Mouse (Mus musculus): ENCODE measurements around the gene Col25a1. TPM values are rescaled to one million over a fixed set of nuclear protein-coding genes. Genes with fewer than 3 reads are reported as not detected.

The Col25a1 gene
- polyA plus RNA-seq, 2 experiments, result 0.94 to 1.1 TPM

- 62% methylated on average over 9 of the region's 9 CpGs for WGBS (ENCODE audit: insufficient replicate concordance)
- Histone ChIP-seq H3K9me3 (ENCODE audit: control insufficient read depth, low read length) (no peaks in the 10 kb centered on the region), H3K27ac (no peak overlapping the region), H3K4me3 (ENCODE audit: insufficient read depth in 1 of 2, low read depth in 2 of 2, low read length in 2 of 2) (no peak overlapping the region), H3K27me3 (ENCODE audit: control insufficient read depth, insufficient read depth, low read length) (no peaks in the 10 kb centered on the region), H3K36me3 (replicated peaks; ENCODE audit: control insufficient read depth, insufficient read depth, low read depth) (no peaks in the 10 kb centered on the region), H3K4me2 (ENCODE audit: low read depth) (no peak overlapping the region), H3K9ac (replicated peaks) (no peak overlapping the region), H3K4me1 (replicated peaks; ENCODE audit: control insufficient read depth in 2 of 2, insufficient read depth in 2 of 2, low read length in 1 of 2) (no peaks in the 10 kb centered on the region)
- TF ChIP-seq CTCF (IDR thresholded peaks at IDR 0.05; ENCODE audit: low read depth) (no peak), EP300 (IDR thresholded peaks at IDR 0.05; ENCODE audit: low read depth) (no peak)
- no peak for ATAC-seq (ENCODE audit: insufficient read depth)
- DNase-seq (ENCODE audit: low read depth in 3 of 3, low spot score in 3 of 3), result no peak
These were observed 197.6 kb downstream of the Col25a1 start for GRCm38 (mm10) chr3:130328909-130329308.

- WGBS (ENCODE audit: insufficient replicate concordance), result 78% methylated on average over 9 of the region's 9 CpGs
These were observed 198.7 kb downstream of the Col25a1 start for GRCm38 (mm10) chr3:130329833-130330555.

GRCm38 (mm10) chr3:130330556-130330950, 199.3 kb downstream of the Col25a1 start:
- H3K4me1 ChIP-seq (replicated peaks; ENCODE audit: control insufficient read depth in 2 of 2, insufficient read depth in 2 of 2, low read length in 1 of 2), result no peaks in the 10 kb centered on the region
- no peak overlapping the region for H3K4me3 ChIP-seq (ENCODE audit: insufficient read depth in 1 of 2, low read depth in 2 of 2, low read length in 2 of 2)
- no peak overlapping the region for H3K4me2 ChIP-seq (ENCODE audit: low read depth)
- no peak overlapping the region for H3K9ac ChIP-seq (replicated peaks)
- H3K27ac ChIP-seq, result no peak overlapping the region
- no peaks in the 10 kb centered on the region for H3K27me3 ChIP-seq (ENCODE audit: control insufficient read depth, insufficient read depth, low read length)
- TF ChIP-seq CTCF (IDR thresholded peaks at IDR 0.05; ENCODE audit: low read depth) (no peak), EP300 (IDR thresholded peaks at IDR 0.05; ENCODE audit: low read depth) (no peak)
- ATAC-seq (ENCODE audit: insufficient read depth) (no peak), DNase-seq (ENCODE audit: low read depth in 3 of 3, low spot score in 3 of 3) (no peak)
- H3K9me3 ChIP-seq (ENCODE audit: control insufficient read depth, low read length), result no peaks in the 10 kb centered on the region
- no peaks in the 10 kb centered on the region for H3K36me3 ChIP-seq (replicated peaks; ENCODE audit: control insufficient read depth, insufficient read depth, low read depth)
- 83% methylated on average over 3 of the region's 3 CpGs for WGBS (ENCODE audit: insufficient replicate concordance)

More at GRCm38 (mm10) chr3:130329833-130330555, 198.7 kb downstream of the Col25a1 start:
- H3K27me3 ChIP-seq (ENCODE audit: control insufficient read depth, insufficient read depth, low read length), result no peaks in the 10 kb centered on the region
- H3K9ac ChIP-seq (replicated peaks), result no peak overlapping the region
- no peak for ATAC-seq (ENCODE audit: insufficient read depth)
- no peak for DNase-seq (ENCODE audit: low read depth in 3 of 3, low spot score in 3 of 3)
- H3K27ac ChIP-seq, result no peak overlapping the region
- no peak overlapping the region for H3K4me2 ChIP-seq (ENCODE audit: low read depth)
- no peaks in the 10 kb centered on the region for H3K4me1 ChIP-seq (replicated peaks; ENCODE audit: control insufficient read depth in 2 of 2, insufficient read depth in 2 of 2, low read length in 1 of 2)
- no peak for TF ChIP-seq EP300 (IDR thresholded peaks at IDR 0.05; ENCODE audit: low read depth)
- TF ChIP-seq CTCF (IDR thresholded peaks at IDR 0.05; ENCODE audit: low read depth), result no peak
- no peak overlapping the region for H3K4me3 ChIP-seq (ENCODE audit: insufficient read depth in 1 of 2, low read depth in 2 of 2, low read length in 2 of 2)
- H3K9me3 ChIP-seq (ENCODE audit: control insufficient read depth, low read length), result no peaks in the 10 kb centered on the region
- H3K36me3 ChIP-seq (replicated peaks; ENCODE audit: control insufficient read depth, insufficient read depth, low read depth), result no peaks in the 10 kb centered on the region

GRCm38 (mm10) chr3:130332347-130332913, 201.1 kb downstream of the Col25a1 start:
- DNase-seq (ENCODE audit: low read depth in 3 of 3, low spot score in 3 of 3) (no peak), ATAC-seq (ENCODE audit: insufficient read depth) (no peak)
- Histone ChIP-seq H3K4me3 (ENCODE audit: insufficient read depth in 1 of 2, low read depth in 2 of 2, low read length in 2 of 2) (no peak overlapping the region), H3K27ac (no peak overlapping the region), H3K4me2 (ENCODE audit: low read depth) (no peak overlapping the region), H3K4me1 (replicated peaks; ENCODE audit: control insufficient read depth in 2 of 2, insufficient read depth in 2 of 2, low read length in 1 of 2) (no peaks in the 10 kb centered on the region), H3K36me3 (replicated peaks; ENCODE audit: control insufficient read depth, insufficient read depth, low read depth) (no peaks in the 10 kb centered on the region), H3K27me3 (ENCODE audit: control insufficient read depth, insufficient read depth, low read length) (no peaks in the 10 kb centered on the region), H3K9ac (replicated peaks) (no peak overlapping the region), H3K9me3 (ENCODE audit: control insufficient read depth, low read length) (no peaks in the 10 kb centered on the region)
- no peak for TF ChIP-seq EP300 (IDR thresholded peaks at IDR 0.05; ENCODE audit: low read depth)
- TF ChIP-seq CTCF (IDR thresholded peaks at IDR 0.05; ENCODE audit: low read depth), result no peak
- 33% methylated on average over 3 of the region's 3 CpGs for WGBS (ENCODE audit: insufficient replicate concordance)

- Histone ChIP-seq H3K9me3 (ENCODE audit: control insufficient read depth, low read length) (no peaks in the 10 kb centered on the region), H3K27ac (no peak overlapping the region), H3K4me2 (ENCODE audit: low read depth) (no peak overlapping the region), H3K36me3 (replicated peaks; ENCODE audit: control insufficient read depth, insufficient read depth, low read depth) (no peaks in the 10 kb centered on the region), H3K4me1 (replicated peaks; ENCODE audit: control insufficient read depth in 2 of 2, insufficient read depth in 2 of 2, low read length in 1 of 2) (no peaks in the 10 kb centered on the region), H3K27me3 (ENCODE audit: control insufficient read depth, insufficient read depth, low read length) (no peaks in the 10 kb centered on the region), H3K9ac (replicated peaks) (no peak overlapping the region), H3K4me3 (ENCODE audit: insufficient read depth in 1 of 2, low read depth in 2 of 2, low read length in 2 of 2) (no peak overlapping the region)
- whole genome bisulfite sequencing (ENCODE audit: insufficient replicate concordance), result 66% methylated on average over 13 of the region's 13 CpGs
- no peak for ATAC-seq (ENCODE audit: insufficient read depth)
- TF ChIP-seq CTCF (IDR thresholded peaks at IDR 0.05; ENCODE audit: low read depth), result no peak
- DNase-seq (ENCODE audit: low read depth in 3 of 3, low spot score in 3 of 3), result no peak
These were observed 206.6 kb downstream of the Col25a1 start for GRCm38 (mm10) chr3:130337857-130338256.

Measured in liver, embryonic 14.5 days (tissue).